Comparison of ENCODE assay signal across 14 mouse cellular contexts in the genomic region with DNA sequence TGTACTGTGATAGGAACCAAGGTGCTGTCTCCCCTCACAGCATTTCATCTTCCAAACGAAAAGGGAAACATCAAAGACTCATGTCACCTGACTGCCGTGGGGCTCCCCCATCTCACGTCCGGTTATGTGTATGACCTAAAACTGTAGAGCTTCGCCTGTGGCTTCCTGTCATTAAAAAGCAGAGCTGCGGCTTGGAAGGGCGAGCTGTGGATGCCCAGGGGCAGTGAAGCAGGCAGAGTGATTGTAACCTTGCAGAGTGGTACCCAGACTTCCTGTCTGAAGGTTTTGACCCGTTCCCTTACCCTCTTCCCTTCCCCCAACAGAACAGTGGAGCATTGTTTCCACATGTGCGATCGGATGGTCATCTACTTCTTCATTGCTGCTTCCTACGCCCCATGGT. TPM values are rescaled to one million over a fixed set of nuclear protein-coding genes. Genes with fewer than 3 reads are reported as not detected.
DNase-seq lines count a peak whose midpoint lies in the region; ATAC-seq lines count a peak whose summit lies in the region.
"Had no signal": no experiment of that assay in that cellular context is flagged by ENCODE, and none has a peak within 500 bp of the region (broad histone marks: within the 10 kb centered on the region; RNA-seq: fewer than 3 reads in every experiment).

No protein-coding gene starts in this region.

- peak; percentile 47 for DNase-seq in retina, postnatal 1 day
- DNase-seq in retina, embryonic 14.5 days (ENCODE audit: low spot score): no peak
- peak; percentile 87 for DNase-seq in induced T-regulatory cell, adult 2 months (ENCODE audit: low read depth)
- DNase-seq in thymus, postnatal 14 days: peak; percentile 36
- DNase-seq in cerebellum, postnatal 25 days: no peak
- DNase-seq in adrenal gland, postnatal 10 days: no peak
- DNase-seq: adrenal gland, postnatal 36 days; cerebellum, postnatal 36 days; heart, adult 2 months; heart, postnatal 14 days; lung, postnatal 14 days; right cerebral cortex, adult 18-20 months had no signal

- peak; percentile 96 for ATAC-seq in CD4-positive, CD25-positive, alpha-beta regulatory T cell, adult 4 months
- ATAC-seq: midbrain, embryonic 13.5 days had no signal

RNA-seq across cellular contexts. Expression of a gene that starts 14.9 kb away (rescaled TPM):
- polyA plus RNA-seq in CD4-positive, CD25-positive, alpha-beta regulatory T cell, adult 4 months (2017; shearing (Covaris generic)): 10 to 100 TPM; 20.8 to 21.5 TPM
- total RNA-seq in adrenal gland, postnatal 10 days (2021): 10 to 100 TPM; 69.2 to 89.2 TPM

Comparison
In these comparisons a context has a peak if more than half of its experiments do, and no peak if none do; other contexts are left out.
1. DNase-seq: peak in retina, postnatal 1 day (single experiment), induced T-regulatory cell, adult 2 months (single experiment) and thymus, postnatal 14 days (single experiment); none in retina, embryonic 14.5 days (single experiment), cerebellum, postnatal 25 days (0 of 2) and adrenal gland, postnatal 10 days (single experiment).